In the genomic region with DNA sequence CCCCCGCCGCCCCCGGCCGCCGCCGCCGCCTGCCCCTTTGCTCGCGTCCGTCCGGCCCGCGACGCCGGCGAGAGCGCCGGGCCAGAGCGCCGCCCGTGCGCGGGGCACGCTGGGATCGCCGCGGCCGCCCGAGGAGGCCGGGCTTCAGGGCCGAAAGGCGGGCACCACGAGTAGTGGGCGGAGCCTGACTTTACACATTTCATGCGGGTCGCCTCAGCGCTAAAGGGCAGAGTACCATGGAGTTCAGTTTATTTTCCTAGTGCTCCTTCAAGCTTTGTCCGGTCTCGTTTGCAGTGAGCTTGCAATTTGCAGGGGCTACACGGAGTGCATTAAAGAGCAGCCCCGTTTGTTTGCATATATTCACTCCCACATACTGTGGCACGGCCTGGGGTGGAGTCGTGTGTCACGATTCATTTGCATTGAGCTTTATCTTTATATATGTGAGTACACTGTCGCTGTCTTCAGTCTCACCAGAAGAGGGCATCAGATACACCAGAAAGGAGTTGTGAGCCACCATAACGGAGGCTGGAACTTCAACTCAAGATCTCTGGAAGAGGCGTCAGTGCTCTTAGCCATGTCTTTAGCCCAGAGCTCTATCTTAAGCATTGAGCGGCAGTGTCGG, we compare ENCODE assay signal across 8 mouse cellular contexts. TPM values are rescaled to one million over a fixed set of nuclear protein-coding genes. Genes with fewer than 3 reads are reported as not detected.
DNase-seq lines count a peak whose midpoint lies in the region; ATAC-seq lines count a peak whose summit lies in the region.

A gene (minus strand): TSS at position 136 of the 622 bp plus-strand sequence.

- H3K4me1 ChIP-seq in embryonic facial prominence, embryonic 12.5 days, result peaks cover 41% of the 10 kb centered on the region
- H3K4me1 ChIP-seq in limb, embryonic 11.5 days (ENCODE audit: control insufficient read depth, insufficient read depth, low read length), result peaks cover 38% of the 10 kb centered on the region
- H3K4me1 ChIP-seq in midbrain, embryonic 13.5 days (replicated peaks), result peaks cover 49% of the 10 kb centered on the region

- peak within 1 kb of the TSS; percentile 76 for H3K4me3 ChIP-seq in embryonic facial prominence, embryonic 12.5 days
- peak within 1 kb of the TSS; percentile 66 for H3K4me3 ChIP-seq in limb, embryonic 11.5 days (ENCODE audit: low read depth, low read length)
- H3K4me3 ChIP-seq in midbrain, embryonic 13.5 days (replicated peaks), result peak within 1 kb of the TSS; percentile 80

- peak within 1 kb of the TSS; percentile 87 for H3K9ac ChIP-seq in embryonic facial prominence, embryonic 12.5 days
- H3K9ac ChIP-seq in limb, embryonic 11.5 days (ENCODE audit: low read length), result peak within 1 kb of the TSS; percentile 75
- peak within 1 kb of the TSS; percentile 85 for H3K9ac ChIP-seq in midbrain, embryonic 13.5 days (replicated peaks)

- peak; percentile 71 for ATAC-seq in embryonic facial prominence, embryonic 12.5 days (ENCODE audit: insufficient number of reproducible peaks, insufficient read depth, low FRiP score, low TSS enrichment)
- peak; percentile 69 for ATAC-seq in limb, embryonic 11.5 days (ENCODE audit: insufficient number of reproducible peaks, low FRiP score, low TSS enrichment, low read depth)
- peak; percentile 84 for ATAC-seq in midbrain, embryonic 13.5 days

- no peaks in the 10 kb centered on the region for H3K27me3 ChIP-seq in embryonic facial prominence, embryonic 12.5 days
- no peaks in the 10 kb centered on the region for H3K27me3 ChIP-seq in limb, embryonic 11.5 days (ENCODE audit: control insufficient read depth, insufficient read depth, low read length)
- peaks cover 28% of the 10 kb centered on the region for H3K27me3 ChIP-seq in midbrain, embryonic 13.5 days

- peak within 1 kb of the TSS; percentile 90 for H3K4me2 ChIP-seq in embryonic facial prominence, embryonic 12.5 days (replicated peaks)
- peak within 1 kb of the TSS; percentile 54 for H3K4me2 ChIP-seq in limb, embryonic 11.5 days (ENCODE audit: low read depth, severe bottlenecking)
- peak within 1 kb of the TSS; percentile 96 for H3K4me2 ChIP-seq in midbrain, embryonic 13.5 days (replicated peaks)

- peaks cover 14% of the 10 kb centered on the region for H3K36me3 ChIP-seq in embryonic facial prominence, embryonic 12.5 days
- H3K36me3 ChIP-seq in limb, embryonic 11.5 days (ENCODE audit: control insufficient read depth, insufficient read depth, low read length), result peaks cover 1% of the 10 kb centered on the region; the same call in 1 of the 2 replicates
- H3K36me3 ChIP-seq in midbrain, embryonic 13.5 days, result peaks cover 8% of the 10 kb centered on the region

- under 1% methylated on average over 49 of the region's 49 CpGs for WGBS in embryonic facial prominence, embryonic 12.5 days
- under 1% methylated on average over 42 of the region's 49 CpGs for WGBS in limb, embryonic 11.5 days
- WGBS in midbrain, embryonic 13.5 days, result under 1% methylated on average over 42 of the region's 49 CpGs

- no peaks in the 10 kb centered on the region for H3K9me3 ChIP-seq in embryonic facial prominence, embryonic 12.5 days
- no peaks in the 10 kb centered on the region for H3K9me3 ChIP-seq in limb, embryonic 11.5 days (ENCODE audit: control insufficient read depth, low read length)
- no peaks in the 10 kb centered on the region for H3K9me3 ChIP-seq in midbrain, embryonic 13.5 days

- peak within 1 kb of the TSS; percentile 93 for H3K27ac ChIP-seq in embryonic facial prominence, embryonic 12.5 days
- peak within 1 kb of the TSS; percentile 76 for H3K27ac ChIP-seq in limb, embryonic 11.5 days (replicated peaks; ENCODE audit: low read depth, low read length)
- peak within 1 kb of the TSS; percentile 96 for H3K27ac ChIP-seq in midbrain, embryonic 13.5 days

- DNase-seq in 416B (ENCODE audit: low read depth), result peak; percentile 98
- peak; percentile 90 for DNase-seq in adrenal gland, postnatal 25 days
- DNase-seq in heart, adult 11 months, result peak; percentile 98
- peak; percentile 88 for DNase-seq in kidney, adult 11 months
- peak; percentile 89 for DNase-seq in limb, embryonic 11.5 days (ENCODE audit: low spot score)
- DNase-seq in spleen, adult 18-20 months, result peak; percentile 80 to 87

RNA-seq across cellular contexts. Expression of the gene that starts here (rescaled TPM):
- 159 and 161 TPM in 2 replicates for total RNA-seq in adrenal gland, postnatal 25 days (2021)
- polyA plus RNA-seq in embryonic facial prominence, embryonic 12.5 days (2016; fragmentation: Nextera tagmentation; extraction: Ambion mirVana), result 24.3 and 25.9 TPM in 2 replicates
- polyA plus RNA-seq in limb, embryonic 11.5 days (2014; fragmentation: Nextera tagmentation; extraction: Ambion mirVana), result 15.7 and 15.9 TPM in 2 replicates
- polyA plus RNA-seq in midbrain, embryonic 13.5 days (2015; fragmentation: Nextera tagmentation; extraction: Ambion mirVana), result 13.7 and 16.7 TPM in 2 replicates

Comparison
In these comparisons a context has a peak if more than half of its experiments do, and no peak if none do; other contexts are left out.
1. Peak in every context shown above with its lines: DNase-seq, ATAC-seq, H3K4me3 ChIP-seq and H3K27ac ChIP-seq.